Mouse (Mus musculus) heart, embryonic 14.5 days (tissue): ENCODE measurements around the gene BC053393. TPM values are rescaled to one million over a fixed set of nuclear protein-coding genes. Genes with fewer than 3 reads are reported as not detected.

Experiments
- ATAC-seq: fragments of 200-750 bp; cut with Nextera tagmentation; 2 replicates; pipeline ENCODE4 v1.8.0; 2017; ENCODE audit warnings: low read depth, moderate TSS enrichment; ENCODE audit not compliant: insufficient number of reproducible peaks, insufficient read depth, low FRiP score
- H3K27ac ChIP-seq, 2 experiments: fragments of 200-500 bp in 1 of 2; fragments of 300-500 bp in 1 of 2; sonication (generic) in 1 of 2; replicated peaks in 1 of 2; 2 replicates each; pipeline ENCODE4 v1.5.1; 2012 to 2014; ENCODE audit warnings: low read depth in 2 of 2, low read length in 2 of 2, control low read depth in 1 of 2, mild to moderate bottlenecking in 1 of 2, mixed read lengths in 1 of 2; ENCODE audit not compliant: control insufficient read depth in 1 of 2, insufficient read depth in 1 of 2
- H3K27me3 ChIP-seq: fragments of 300-500 bp; sonication (generic); 2 replicates; pipeline ENCODE4 v1.6.1; 2014; ENCODE audit warnings: mild to moderate bottlenecking, low read length, control low read depth; ENCODE audit not compliant: control insufficient read depth, insufficient read depth
- H3K36me3 ChIP-seq: fragments of 300-500 bp; sonication (generic); 2 replicates; pipeline ENCODE4 v1.6.1; 2014; ENCODE audit warnings: mild to moderate bottlenecking, control low read depth, low read length, mixed read lengths; ENCODE audit not compliant: control insufficient read depth, insufficient read depth
- H3K4me1 ChIP-seq, 2 experiments: fragments of 200-500 bp in 1 of 2; fragments of 300-500 bp in 1 of 2; sonication (generic) in 1 of 2; 2 replicates each; pipeline ENCODE4 v1.6.1; 2012 to 2014; ENCODE audit warnings: low read length in 2 of 2, control low read depth in 1 of 2, mixed read lengths in 1 of 2; ENCODE audit not compliant: control insufficient read depth in 2 of 2, insufficient read depth in 2 of 2
- H3K4me2 ChIP-seq: fragments of 300-500 bp; sonication (generic); 2 replicates; pipeline ENCODE4 v1.6.1; 2014; ENCODE audit warnings: mild to moderate bottlenecking, low read length
- H3K4me3 ChIP-seq, 2 experiments: fragments of 200-500 bp in 1 of 2; fragments of 300-500 bp in 1 of 2; sonication (generic) in 1 of 2; 2 replicates each; pipeline ENCODE4 v1.5.1; 2012 to 2014; ENCODE audit warnings: low read length in 2 of 2, mild to moderate bottlenecking in 2 of 2, control low read depth in 1 of 2, low read depth in 1 of 2, moderate library complexity in 1 of 2; ENCODE audit not compliant: control insufficient read depth in 1 of 2, insufficient read depth in 1 of 2
- H3K9ac ChIP-seq: fragments of 300-500 bp; sonication (generic); 2 replicates; pipeline ENCODE4 v1.6.1; 2014; ENCODE audit warnings: mild to moderate bottlenecking, low read length
- H3K9me3 ChIP-seq: fragments of 300-500 bp; sonication (generic); 2 replicates; pipeline ENCODE4 v1.6.1; 2016; ENCODE audit warnings: low read length, control low read depth; ENCODE audit not compliant: control insufficient read depth
- WGBS: fragments of 180-500 bp; shearing (Covaris S2); extraction: QIAGEN DNeasy Blood & Tissue Kit; methylation state at CpG from one replicate; pipeline ENCODE4 v1.1.7; 2014; 5-methylcytosine and 5-hydroxymethylcytosine counted together
- polyA plus RNA-seq: library from polyadenylated mRNA; unstranded; fragments of >200 nt; fragmentation: Nextera tagmentation; extraction: Ambion mirVana; gene quantifications from 2 replicates; pipeline ENCODE4 v1.2.1, GENCODE M21; 2014

BC053393 gene
- polyA plus RNA-seq, 1 experiment from 2014 or later = 0.45 TPM

GRCm38 (mm10) chr11:46561096-46561495 lies 10.2 kb upstream of the BC053393 start:
- no peaks in the 10 kb centered on the region for H3K27me3 ChIP-seq
- no peak overlapping the region for H3K4me3 ChIP-seq
- no peaks in the 10 kb centered on the region for H3K9me3 ChIP-seq
- H3K9ac ChIP-seq = no peak overlapping the region
- no peaks in the 10 kb centered on the region for H3K4me1 ChIP-seq
- 87% methylated on average over 4 of the region's 4 CpGs for WGBS
- H3K4me2 ChIP-seq = no peak overlapping the region
- no peak overlapping the region for H3K27ac ChIP-seq
- no peaks in the 10 kb centered on the region for H3K36me3 ChIP-seq
- ATAC-seq = no peak

- Histone ChIP-seq H3K4me1 (no peaks in the 10 kb centered on the region), H3K4me2 (no peak overlapping the region), H3K9me3 (no peaks in the 10 kb centered on the region), H3K27ac (no peak overlapping the region), H3K9ac (no peak overlapping the region), H3K27me3 (no peaks in the 10 kb centered on the region), H3K4me3 (no peak overlapping the region), H3K36me3 (no peaks in the 10 kb centered on the region)
- WGBS = 45% methylated on average over 1 of the region's 1 CpGs
- ATAC-seq = no peak
Measured at GRCm38 (mm10) chr11:46564671-46565070, 6.7 kb upstream of the BC053393 start.

- H3K36me3 ChIP-seq = no peaks in the 10 kb centered on the region
- no peak overlapping the region for H3K4me3 ChIP-seq
- H3K9ac ChIP-seq = no peak overlapping the region
- H3K9me3 ChIP-seq = no peaks in the 10 kb centered on the region
- ATAC-seq = no peak
- WGBS = 87% methylated on average over 2 of the region's 2 CpGs
- H3K27me3 ChIP-seq = no peaks in the 10 kb centered on the region
- H3K4me2 ChIP-seq = no peak overlapping the region
- no peak overlapping the region for H3K27ac ChIP-seq
- no peaks in the 10 kb centered on the region for H3K4me1 ChIP-seq
Measured at GRCm38 (mm10) chr11:46565967-46566366, 5.4 kb upstream of the BC053393 start.

GRCm38 (mm10) chr11:46569107-46569506 lies 2.2 kb upstream of the BC053393 start:
- Histone ChIP-seq H3K9me3 (no peaks in the 10 kb centered on the region), H3K4me2 (no peak overlapping the region), H3K36me3 (no peaks in the 10 kb centered on the region), H3K27me3 (no peaks in the 10 kb centered on the region), H3K27ac (no peak overlapping the region), H3K4me3 (no peak overlapping the region), H3K9ac (no peak overlapping the region), H3K4me1 (peaks cover 0 to 3% of the 10 kb centered on the region in 2 experiments; a peak in 1 of 4 replicates)
- 74% methylated on average over 1 of the region's 1 CpGs for WGBS
- ATAC-seq = no peak

- H3K4me2 ChIP-seq = no peak overlapping the region
- H3K9ac ChIP-seq = no peak overlapping the region
- ATAC-seq = no peak
- H3K9me3 ChIP-seq = no peaks in the 10 kb centered on the region
- H3K27me3 ChIP-seq = no peaks in the 10 kb centered on the region
- H3K27ac ChIP-seq = no peak overlapping the region
- H3K36me3 ChIP-seq = no peaks in the 10 kb centered on the region
- WGBS = 49% methylated on average over 5 of the region's 5 CpGs
- H3K4me1 ChIP-seq = no peaks in the 10 kb centered on the region
- no peak overlapping the region for H3K4me3 ChIP-seq
Measured at GRCm38 (mm10) chr11:46578771-46579281, 7.5 kb downstream of the BC053393 start.

GRCm38 (mm10) chr11:46580428-46580827 lies 9.1 kb downstream of the BC053393 start:
- Histone ChIP-seq H3K9ac (no peak overlapping the region), H3K36me3 (no peaks in the 10 kb centered on the region), H3K27ac (no peak overlapping the region), H3K4me3 (no peak overlapping the region), H3K27me3 (no peaks in the 10 kb centered on the region), H3K4me1 (no peaks in the 10 kb centered on the region), H3K4me2 (no peak overlapping the region), H3K9me3 (no peaks in the 10 kb centered on the region)
- ATAC-seq = no peak
- 76% methylated on average over 3 of the region's 3 CpGs for WGBS

- Histone ChIP-seq H3K4me1 (no peaks in the 10 kb centered on the region), H3K27me3 (no peaks in the 10 kb centered on the region), H3K9me3 (no peaks in the 10 kb centered on the region), H3K4me2 (no peak overlapping the region), H3K9ac (no peak overlapping the region), H3K27ac (no peak overlapping the region), H3K36me3 (no peaks in the 10 kb centered on the region), H3K4me3 (no peak overlapping the region)
- 82% methylated on average over 5 of the region's 5 CpGs for WGBS
- ATAC-seq = no peak
Measured at GRCm38 (mm10) chr11:46582741-46583140, 11.4 kb downstream of the BC053393 start.

- H3K27ac ChIP-seq = no peak overlapping the region
- WGBS = 58% methylated on average over 2 of the region's 2 CpGs
- no peak overlapping the region for H3K9ac ChIP-seq
- H3K4me3 ChIP-seq = no peak overlapping the region
- ATAC-seq = no peak
- no peaks in the 10 kb centered on the region for H3K27me3 ChIP-seq
- no peaks in the 10 kb centered on the region for H3K9me3 ChIP-seq
- no peaks in the 10 kb centered on the region for H3K36me3 ChIP-seq
- no peak overlapping the region for H3K4me2 ChIP-seq
- no peaks in the 10 kb centered on the region for H3K4me1 ChIP-seq
Measured at GRCm38 (mm10) chr11:46592416-46592815, 21.1 kb downstream of the BC053393 start.
